Mouse (Mus musculus): ENCODE measurements around the gene Rps13. TPM values are rescaled to one million over a fixed set of nuclear protein-coding genes. Genes with fewer than 3 reads are reported as not detected.

Rps13 gene
- polyA plus RNA-seq, 1 experiment: not detected

- TF ChIP-seq CTCF (IDR thresholded peaks at IDR 0.05; ENCODE audit: insufficient read depth, low read depth, low read length) (no peak), POLR2A (IDR thresholded peaks at IDR 0.05; ENCODE audit: insufficient read depth, low read depth, low read length) (no peak)
- Histone ChIP-seq H3K27ac (ENCODE audit: insufficient read depth, low read depth, low read length) (no peak overlapping the region), H3K4me3 (ENCODE audit: insufficient read depth, low read depth, low read length) (no peak overlapping the region), H3K4me1 (ENCODE audit: control insufficient read depth, insufficient read depth, low read length) (peaks cover 5% of the 10 kb centered on the region; the same call in 1 of the 2 replicates)
- 74% methylated on average over 12 of the region's 12 CpGs for WGBS
Measured at GRCm38 (mm10) chr7:116286173-116286572, 47.8 kb downstream of the Rps13 start.

GRCm38 (mm10) chr7:116285216-116285615 is 48.8 kb downstream of the Rps13 start:
- WGBS: 96% methylated on average over 1 of the region's 1 CpGs
- TF ChIP-seq POLR2A (IDR thresholded peaks at IDR 0.05; ENCODE audit: insufficient read depth, low read depth, low read length) (no peak), CTCF (IDR thresholded peaks at IDR 0.05; ENCODE audit: insufficient read depth, low read depth, low read length) (no peak)
- H3K27ac ChIP-seq (ENCODE audit: insufficient read depth, low read depth, low read length): no peak overlapping the region
- H3K4me3 ChIP-seq (ENCODE audit: insufficient read depth, low read depth, low read length): no peak overlapping the region
- peaks cover 5% of the 10 kb centered on the region; the same call in 1 of the 2 replicates for H3K4me1 ChIP-seq (ENCODE audit: control insufficient read depth, insufficient read depth, low read length)

- 60% methylated on average over 11 of the region's 11 CpGs for WGBS
- H3K4me3 ChIP-seq (ENCODE audit: insufficient read depth, low read depth, low read length): no peak overlapping the region
- peaks cover 5% of the 10 kb centered on the region; the same call in 1 of the 2 replicates for H3K4me1 ChIP-seq (ENCODE audit: control insufficient read depth, insufficient read depth, low read length)
- no peak overlapping the region for H3K27ac ChIP-seq (ENCODE audit: insufficient read depth, low read depth, low read length)
- TF ChIP-seq CTCF (IDR thresholded peaks at IDR 0.05; ENCODE audit: insufficient read depth, low read depth, low read length) (no peak), POLR2A (IDR thresholded peaks at IDR 0.05; ENCODE audit: insufficient read depth, low read depth, low read length) (no peak)
Measured at GRCm38 (mm10) chr7:116282755-116283154, 51.2 kb downstream of the Rps13 start.

Other genes with a start within 250 kb of the Rps13 start
- gene Gm4353, start 249.6 kb downstream of the Rps13 start, polyA plus RNA-seq (2012; ENCODE audit: insufficient read depth, insufficient read length, low replicate concordance, missing spikeins): not detected in 2 replicates
- not detected in 2 replicates for gene Plekha7, start 25.8 kb downstream of the Rps13 start, polyA plus RNA-seq (2012; ENCODE audit: insufficient read depth, insufficient read length, low replicate concordance, missing spikeins)
- gene Pik3c2a, start 109.3 kb upstream of the Rps13 start, polyA plus RNA-seq (2012; ENCODE audit: insufficient read depth, insufficient read length, low replicate concordance, missing spikeins): not detected in 2 replicates
- not detected in 2 replicates for gene Nucb2, start 170.2 kb upstream of the Rps13 start, polyA plus RNA-seq (2012; ENCODE audit: insufficient read depth, insufficient read length, low replicate concordance, missing spikeins)

Data from olfactory bulb, adult 2 months (tissue).